Mouse (Mus musculus) left cerebral cortex, adult 11 months (tissue): ENCODE measurements around the gene Gcnt7.

ENCODE experiments used
- DNase-seq: peaks from one replicate; pipeline ENCODE4 v3.0.0; 2022; ENCODE audit warnings: low spot score

Gcnt7 gene

DNA sequence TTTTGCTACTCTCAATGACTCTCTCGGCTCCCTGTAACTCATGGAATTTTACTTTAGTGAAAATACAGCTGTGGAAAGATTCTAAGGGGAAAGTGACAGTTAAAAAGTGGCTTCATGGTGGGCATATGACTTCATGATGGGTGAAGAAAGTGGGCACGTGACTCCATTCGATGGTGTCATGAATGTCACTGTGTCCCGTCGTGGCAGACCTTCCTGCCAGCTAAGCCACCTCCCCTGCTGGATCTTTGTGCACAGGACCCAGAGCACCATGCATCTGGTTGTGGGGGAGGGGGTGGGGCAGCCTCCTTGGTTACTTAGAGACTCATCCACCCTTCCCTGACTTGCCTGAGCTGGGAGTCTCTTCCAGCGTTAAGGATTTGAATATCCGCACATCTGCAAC, 54.2 kb downstream of the Gcnt7 start:
- no peak for DNase-seq

DNA sequence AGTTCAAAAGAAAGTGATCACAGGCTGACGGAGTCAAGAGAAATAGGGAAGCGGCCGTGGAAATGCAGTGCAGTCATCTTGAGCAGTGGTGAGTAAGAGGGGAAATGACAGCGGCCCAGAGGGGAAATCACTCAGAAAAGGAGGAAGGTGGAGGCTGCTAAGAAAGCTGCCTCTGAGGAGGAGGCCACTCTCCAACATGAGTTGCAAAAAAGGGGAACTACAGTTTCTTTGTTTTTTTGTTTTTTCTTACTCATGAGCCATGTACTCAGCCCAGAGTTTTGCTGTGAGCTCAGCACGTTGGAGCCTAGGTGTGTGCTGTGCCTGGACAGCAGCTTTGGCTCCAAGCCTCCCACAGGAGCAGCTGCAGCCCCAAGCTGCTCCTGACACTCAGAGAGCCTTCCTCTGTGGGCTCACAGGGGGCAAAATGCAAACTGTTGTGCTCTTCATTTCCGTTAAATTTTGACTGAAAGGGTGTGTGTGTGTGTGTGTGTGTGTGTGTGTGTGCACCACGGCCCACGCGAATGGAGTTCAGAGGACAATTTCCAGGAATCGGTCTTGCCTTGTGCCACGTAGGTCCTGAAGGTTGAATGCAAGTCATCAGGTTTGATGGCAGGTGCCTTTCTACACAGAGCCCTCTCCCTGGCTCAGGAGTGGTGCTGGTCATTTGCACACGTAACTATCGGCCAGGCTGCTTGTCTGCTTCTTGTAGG, 57.1 kb downstream of the Gcnt7 start:
- no peak for DNase-seq
